Mouse (Mus musculus) erythroid progenitor cell, adult 5-6 weeks (primary cell): ENCODE results near the gene Il18. TPM values are rescaled to one million over a fixed set of nuclear protein-coding genes. Genes with fewer than 3 reads are reported as not detected.

ENCODE experiments used
- ATAC-seq: replicated peaks from 2 replicates; pipeline ENCODE4 v1.8.0; 2016; ENCODE audit warnings: moderate number of reproducible peaks, mild to moderate bottlenecking, moderate TSS enrichment, inconsistent platforms; ENCODE audit not compliant: poor library complexity, low FRiP score, severe bottlenecking
- total RNA-seq, 2 experiments: library from RNA; stranded (forward) in 1 of 2; stranded (reverse) in 1 of 2; fragments of 150-400 nt in 1 of 2; fragments of 186-747, 209-891 nt in 1 of 2; gene quantifications; 2 replicates each; pipeline versions ENCODE4 v1.2.3 to v1.2.4; 2015 to 2017; ENCODE audit warnings: low replicate concordance in 2 of 2

The Il18 gene
- total RNA-seq, 2 experiments from 2014 or later = 1.1 to 13.8 TPM

GRCm38 (mm10) chr9:50548936-50549335 lies 5.7 kb upstream of the Il18 start:
- ATAC-seq = no peak

- ATAC-seq = no peak
Observed at GRCm38 (mm10) chr9:50552206-50552605, 2.4 kb upstream of the Il18 start.

- no peak for ATAC-seq
Observed at GRCm38 (mm10) chr9:50553547-50553946, 1.1 kb upstream of the Il18 start.

- ATAC-seq = no peak
Observed at GRCm38 (mm10) chr9:50555094-50555446, 443 bp downstream of the Il18 start, which contains the start of gene Bco2. Gene Bco2, minus strand, starts transcription at chr9:50555181.

- no peak for ATAC-seq
Observed at GRCm38 (mm10) chr9:50561145-50561917, 6.7 kb downstream of the Il18 start, which contains the start of gene Tex12. Gene Tex12, minus strand, starts transcription at chr9:50561325.

- ATAC-seq = no peak
Observed at GRCm38 (mm10) chr9:50561918-50562360, 7.3 kb downstream of the Il18 start.

GRCm38 (mm10) chr9:50565173-50565572 lies 10.5 kb downstream of the Il18 start:
- no peak for ATAC-seq

- no peak for ATAC-seq
Observed at GRCm38 (mm10) chr9:50565940-50566339, 11.3 kb downstream of the Il18 start.

GRCm38 (mm10) chr9:50567372-50567771 lies 12.7 kb downstream of the Il18 start:
- no peak for ATAC-seq

- ATAC-seq = no peak
Observed at GRCm38 (mm10) chr9:50567881-50568280, 13.3 kb downstream of the Il18 start.

GRCm38 (mm10) chr9:50569599-50570525 lies 15.2 kb downstream of the Il18 start:
- ATAC-seq = no peak

- no peak for ATAC-seq
Observed at GRCm38 (mm10) chr9:50580370-50580769, 25.7 kb downstream of the Il18 start.

GRCm38 (mm10) chr9:50585145-50585818 lies 30.7 kb downstream of the Il18 start:
- no peak for ATAC-seq

- ATAC-seq = no peak
Observed at GRCm38 (mm10) chr9:50586955-50587354, 32.3 kb downstream of the Il18 start.

- ATAC-seq = no peak
Observed at GRCm38 (mm10) chr9:50590856-50591518, 36.4 kb downstream of the Il18 start.

GRCm38 (mm10) chr9:50592955-50593354 lies 38.3 kb downstream of the Il18 start:
- ATAC-seq = no peak

- ATAC-seq = no peak
Observed at GRCm38 (mm10) chr9:50593544-50593943, 38.9 kb downstream of the Il18 start.

GRCm38 (mm10) chr9:50594794-50595417 lies 40.3 kb downstream of the Il18 start:
- no peak for ATAC-seq

- no peak for ATAC-seq
Observed at GRCm38 (mm10) chr9:50596973-50597372, 42.3 kb downstream of the Il18 start.
